Mouse (Mus musculus): ENCODE data around the gene Pafah1b2.

GRCm38 (mm10) chr9:46006224-46006623, 6.3 kb downstream of the Pafah1b2 start:
- TF ChIP-seq CTCF (IDR thresholded peaks at IDR 0.05; ENCODE audit: extremely low read depth, insufficient read length, insufficient replicate concordance, low read depth, low read length) = no peak
- no peak for TF ChIP-seq POLR2A (IDR thresholded peaks at IDR 0.05; ENCODE audit: low read depth, low read length)
